Mouse (Mus musculus): Measurements from ENCODE around the gene Spty2d1.
"Not testable (repeated sequence)": the region's sequence is repeated elsewhere in the genome, so short reads cannot be mapped to it uniquely, and the experiment has no call there.

Gene Spty2d1

DNA sequence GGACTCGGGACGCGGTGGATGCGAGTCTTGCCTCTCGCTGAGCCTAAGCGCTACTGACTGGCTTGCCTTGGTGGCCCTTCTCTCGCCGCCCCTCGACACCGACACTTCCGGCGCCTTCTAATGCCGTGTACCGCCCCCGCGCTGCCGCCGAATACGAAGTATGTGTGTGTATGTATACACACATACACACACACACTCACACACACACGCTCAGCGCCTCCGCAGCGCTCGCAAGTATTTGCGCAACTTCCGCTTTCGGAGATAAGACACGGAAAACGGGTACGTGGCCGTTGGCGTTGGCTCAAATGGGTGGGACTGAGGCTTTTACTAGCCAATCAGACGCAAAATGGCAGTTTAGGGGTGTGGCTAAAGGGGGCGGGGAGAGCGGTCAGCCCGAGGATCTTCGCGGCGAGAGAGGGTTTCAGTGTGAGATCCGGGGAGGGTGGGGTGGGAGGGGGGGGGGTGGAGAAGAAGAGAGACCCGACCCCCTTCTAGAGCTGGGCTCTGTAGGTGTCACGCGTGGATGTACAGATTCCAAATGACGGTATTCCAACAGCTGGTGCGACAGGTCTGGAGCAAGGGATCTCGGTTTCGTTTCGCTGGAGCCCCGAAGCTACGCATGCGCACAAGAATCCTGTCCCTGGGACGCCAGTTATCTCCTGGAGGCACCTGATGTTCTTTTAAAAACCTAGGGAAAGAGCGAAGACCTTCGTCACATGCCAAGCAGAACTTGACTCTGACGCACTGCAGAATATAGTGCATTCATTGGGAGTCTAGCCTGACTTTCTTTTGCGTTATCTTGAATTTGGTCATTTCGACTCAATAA is at the start of gene Spty2d1:
TSS of gene Spty2d1 (minus strand) at position 244 of the 826 bp plus-strand sequence.
- DNase-seq (ENCODE audit: low spot score): peak; percentile 98

DNA sequence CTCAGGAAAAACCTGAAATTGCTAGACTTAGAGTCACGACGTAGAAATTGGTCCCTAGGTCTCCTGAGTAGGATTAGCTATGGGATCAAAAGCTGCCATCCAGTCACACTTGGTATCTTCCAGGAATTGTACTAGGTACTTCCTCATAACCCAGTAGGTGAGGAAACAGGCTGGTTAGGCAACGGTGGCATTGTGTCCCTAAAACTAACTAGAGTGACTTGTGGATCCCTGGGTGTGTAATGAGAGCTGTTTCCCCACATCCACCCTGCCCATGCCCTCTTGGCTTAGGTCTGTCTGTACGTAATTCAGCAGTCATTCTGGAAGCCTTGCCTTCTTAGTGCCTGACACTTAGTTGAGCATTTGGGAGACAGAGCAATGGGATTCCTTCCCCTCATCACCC is 48.1 kb upstream of the Spty2d1 start:
- DNase-seq (ENCODE audit: low spot score): no peak

DNA sequence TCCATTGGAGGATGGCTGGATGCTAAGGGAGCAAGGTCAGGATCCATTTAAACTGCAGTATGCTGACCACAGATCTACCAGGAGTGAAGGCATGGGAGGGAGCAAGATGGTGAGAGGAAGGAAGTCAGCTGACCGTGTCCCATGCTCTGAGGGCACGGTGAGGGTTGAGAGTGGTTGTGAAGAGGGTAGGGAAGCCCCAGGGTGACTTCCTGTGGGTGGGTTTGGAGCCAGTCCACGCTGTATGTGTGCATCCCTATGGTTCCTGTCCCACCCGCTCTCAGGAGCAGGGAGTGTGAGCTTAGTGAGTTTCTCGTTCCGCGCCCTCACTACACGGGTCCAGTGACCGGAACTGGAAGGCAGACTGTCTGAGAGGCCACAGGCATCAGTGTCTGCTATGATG is 47.5 kb upstream of the Spty2d1 start:
- no peak for DNase-seq (ENCODE audit: low spot score)

DNA sequence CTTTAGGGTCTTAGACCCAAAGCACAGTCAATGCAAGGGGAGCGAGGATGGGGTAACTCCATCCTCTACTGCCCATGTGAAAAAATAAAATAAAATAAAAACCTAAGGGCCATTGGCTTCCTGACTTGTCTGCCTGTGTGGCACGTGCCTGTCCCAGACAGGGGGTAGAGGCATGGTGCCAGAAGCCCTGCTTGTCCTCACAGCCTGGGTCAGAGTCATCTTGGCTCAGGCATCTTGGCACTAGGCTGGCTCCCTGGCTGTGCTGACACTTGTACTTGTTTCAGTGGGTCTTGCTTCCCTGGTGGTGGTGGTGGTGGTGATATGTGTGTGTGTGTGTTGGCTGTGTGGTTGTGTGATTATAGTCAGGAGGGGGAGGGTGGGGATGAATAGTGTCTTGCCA is 46.5 kb upstream of the Spty2d1 start:
- DNase-seq (ENCODE audit: low spot score): no peak

DNA sequence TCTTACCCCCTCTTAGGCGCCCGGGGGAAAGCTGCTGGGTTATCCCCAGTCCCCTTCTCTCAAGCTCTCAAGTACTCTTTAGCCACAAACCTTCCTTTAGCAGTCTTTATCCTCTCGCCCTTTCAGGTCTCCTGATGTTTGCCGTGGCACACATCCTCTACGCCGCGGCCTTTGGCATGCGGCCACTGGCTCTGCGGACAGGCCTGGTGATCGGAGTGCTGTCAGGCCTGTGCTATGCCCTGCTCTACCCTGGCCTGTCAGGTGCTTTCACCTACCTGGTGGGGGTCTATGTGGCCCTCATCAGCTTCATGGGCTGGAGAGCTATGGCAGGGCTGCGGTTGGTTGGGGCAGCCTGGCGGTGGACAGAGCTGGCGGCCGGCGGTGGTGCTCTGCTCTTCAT is 45.1 kb upstream of the Spty2d1 start:
- no peak for DNase-seq (ENCODE audit: low spot score)

DNA sequence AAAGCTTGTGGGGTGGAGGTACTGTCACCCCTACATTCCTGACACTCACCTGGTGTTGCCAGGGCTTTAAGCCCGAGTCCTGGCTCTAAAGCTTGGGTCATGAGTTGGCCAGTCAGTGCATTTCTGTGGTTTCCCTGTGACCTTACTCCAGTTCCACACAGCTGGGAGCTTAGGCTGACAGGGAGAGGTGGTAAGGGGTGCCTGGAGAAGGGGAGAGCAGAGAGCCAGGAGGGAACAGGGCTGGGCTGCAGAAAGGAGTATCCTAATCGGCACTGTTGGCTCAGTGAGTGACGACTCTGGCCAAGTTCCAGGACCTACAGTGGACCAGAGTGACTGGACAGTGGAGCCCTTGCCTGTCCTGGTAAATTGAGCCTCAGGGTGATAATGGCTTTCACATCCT is 44.1 kb upstream of the Spty2d1 start:
- DNase-seq (ENCODE audit: low spot score): no peak

DNA sequence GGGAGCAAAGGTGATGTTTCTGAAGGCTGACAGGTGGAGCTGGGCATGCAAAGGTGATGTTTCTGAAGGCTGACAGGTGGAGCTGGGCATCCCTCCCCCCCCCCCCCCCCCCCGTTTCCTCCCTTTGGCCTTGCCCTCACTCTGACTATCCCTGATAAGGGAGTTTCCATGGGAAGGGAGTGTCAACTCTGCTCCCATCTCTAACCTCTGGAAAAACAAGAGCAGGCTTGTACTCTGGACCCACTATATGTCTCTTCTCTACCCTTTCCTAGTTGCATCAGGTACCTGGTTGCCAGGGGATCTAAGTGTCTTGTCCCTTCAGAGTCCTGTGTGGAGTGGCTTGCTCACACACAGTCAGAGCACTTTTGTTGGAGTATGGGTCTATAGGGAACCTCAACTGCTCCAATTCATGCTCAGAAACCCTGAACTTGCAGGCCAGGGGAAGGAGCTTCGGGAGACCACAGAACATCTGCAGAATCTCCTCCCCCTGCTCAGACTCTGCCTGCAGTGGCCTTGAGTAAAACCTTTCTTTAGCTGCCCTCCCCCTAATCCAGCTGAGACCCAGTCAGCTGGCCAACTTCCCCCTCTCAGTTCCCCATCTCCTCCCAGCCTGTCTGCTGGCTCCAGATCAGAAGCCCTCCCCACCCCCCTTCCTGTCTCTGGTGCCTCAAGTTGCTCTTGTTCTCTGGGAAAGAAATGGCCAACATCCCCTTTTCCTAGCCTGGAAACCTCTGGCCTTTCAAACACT is 43.4 kb upstream of the Spty2d1 start:
- DNase-seq (ENCODE audit: low spot score): peak; percentile 51

DNA sequence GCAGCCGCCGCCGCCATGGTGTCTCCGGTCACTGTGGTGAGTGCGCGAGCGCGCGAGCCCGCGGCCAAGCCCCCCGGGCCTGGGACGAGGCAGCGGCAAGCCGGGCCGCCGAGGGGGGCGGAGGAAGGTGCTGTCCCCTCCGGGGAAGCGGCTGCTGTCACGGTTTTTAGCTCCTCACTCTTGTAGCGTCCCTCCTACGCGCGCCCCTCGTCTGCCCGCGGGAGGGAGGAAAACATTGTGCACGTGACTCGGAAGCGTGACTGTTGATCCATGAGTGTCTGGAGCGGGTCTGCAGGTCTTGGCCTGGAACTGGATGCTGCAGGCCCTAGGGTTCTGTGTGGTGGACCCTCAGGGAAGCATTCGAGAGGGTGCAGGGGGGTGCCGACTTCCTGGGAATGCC is 42.6 kb upstream of the Spty2d1 start:
- peak; percentile 73 for DNase-seq (ENCODE audit: low spot score)

DNA sequence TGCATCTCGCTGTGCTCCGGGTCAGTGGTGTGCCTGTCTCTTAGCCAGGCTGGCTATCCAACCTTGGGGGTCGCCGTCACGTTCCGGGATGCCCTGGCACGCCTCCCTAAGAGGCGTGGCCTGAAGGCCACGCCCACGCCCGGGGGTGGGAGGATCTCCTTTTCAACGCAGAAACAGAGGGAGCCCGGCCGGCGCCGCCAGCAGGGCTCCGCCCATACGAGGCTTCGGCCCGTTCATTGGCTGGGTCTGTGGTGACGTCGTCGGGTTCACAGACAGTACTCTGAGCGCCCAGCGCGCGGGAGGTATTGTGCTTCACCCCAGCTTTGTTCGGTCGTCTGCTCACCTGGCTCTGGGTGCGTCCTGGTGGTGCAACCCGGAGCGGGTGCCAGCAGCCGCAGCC is 42.2 kb upstream of the Spty2d1 start, which contains the start of gene Tmem86a:
TSS of gene Tmem86a (plus strand) at position 236 of the 400 bp plus-strand sequence.
- DNase-seq (ENCODE audit: low spot score): peak; percentile 96

DNA sequence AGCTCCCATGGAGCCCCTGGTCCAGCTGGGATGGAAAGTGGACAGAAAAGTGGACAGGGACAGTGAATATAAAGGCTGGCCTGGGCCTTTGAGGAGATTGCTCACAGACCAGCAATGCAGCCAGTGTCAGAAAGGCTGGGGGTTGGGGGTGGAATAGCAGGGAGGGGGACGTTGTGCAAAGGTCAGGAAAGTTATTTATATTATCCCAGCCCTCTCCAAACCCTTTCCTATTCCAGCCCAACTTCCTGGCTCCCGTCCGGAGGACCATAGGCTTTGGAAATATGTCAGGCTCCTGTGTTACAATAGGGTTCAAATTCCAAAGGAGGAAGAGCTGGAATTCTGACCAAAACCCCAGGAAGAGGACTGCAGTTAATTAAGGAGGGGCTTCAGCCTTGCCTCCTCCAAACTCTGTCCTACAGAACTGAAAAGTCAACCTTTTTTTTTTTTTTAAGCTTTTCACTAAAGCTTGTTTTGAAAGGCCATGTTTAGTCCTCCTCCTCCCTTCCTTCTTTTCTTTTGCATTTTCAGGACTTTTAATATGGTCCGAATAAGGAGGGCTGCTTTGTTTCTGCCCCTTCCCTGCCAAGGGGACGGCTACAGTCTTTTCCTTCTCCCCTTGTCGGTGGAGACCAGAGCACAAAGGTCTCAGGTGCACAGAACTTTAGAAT is 34.7 kb upstream of the Spty2d1 start:
- no peak for DNase-seq (ENCODE audit: low spot score)

DNA sequence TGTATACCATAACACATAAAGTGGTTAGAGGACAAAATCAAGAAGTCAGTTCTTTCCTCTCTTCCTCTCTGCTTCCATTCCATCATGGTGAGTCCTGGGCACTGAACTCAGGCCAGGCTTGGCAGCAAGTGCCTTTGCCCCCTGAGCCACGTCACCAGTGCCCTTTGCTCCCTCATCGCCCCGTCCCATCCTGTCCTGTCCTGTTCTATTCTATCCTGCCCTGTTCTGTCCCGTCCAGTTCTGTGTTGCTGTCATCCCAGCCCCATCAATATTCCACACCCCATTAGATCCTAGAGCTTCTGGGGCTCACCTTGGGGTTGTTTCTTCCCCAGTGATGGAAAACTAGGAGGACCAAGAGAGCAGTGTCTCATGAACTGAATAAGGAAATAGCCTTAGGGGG is 33.9 kb upstream of the Spty2d1 start:
- no peak for DNase-seq (ENCODE audit: low spot score)

DNA sequence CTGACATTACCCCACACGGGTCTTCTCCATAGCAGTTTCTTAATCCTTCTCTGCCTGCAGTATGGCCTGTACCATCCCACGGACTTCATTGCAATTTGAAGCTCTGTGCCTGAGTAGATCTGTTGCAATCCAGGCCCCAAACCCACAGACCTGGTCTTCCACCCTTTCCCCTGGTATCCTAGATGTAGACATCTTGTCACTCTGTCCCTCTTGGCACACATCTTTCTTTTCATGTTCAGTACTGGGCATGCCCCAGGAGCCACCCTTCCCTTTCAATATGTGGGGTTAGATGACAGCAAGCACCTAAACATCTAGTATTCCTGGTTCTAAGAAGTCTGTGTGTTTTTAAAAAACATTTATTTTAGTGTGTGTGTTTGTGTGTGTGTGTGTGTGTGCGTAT is 33.5 kb upstream of the Spty2d1 start:
- DNase-seq (ENCODE audit: low spot score): no peak

DNA sequence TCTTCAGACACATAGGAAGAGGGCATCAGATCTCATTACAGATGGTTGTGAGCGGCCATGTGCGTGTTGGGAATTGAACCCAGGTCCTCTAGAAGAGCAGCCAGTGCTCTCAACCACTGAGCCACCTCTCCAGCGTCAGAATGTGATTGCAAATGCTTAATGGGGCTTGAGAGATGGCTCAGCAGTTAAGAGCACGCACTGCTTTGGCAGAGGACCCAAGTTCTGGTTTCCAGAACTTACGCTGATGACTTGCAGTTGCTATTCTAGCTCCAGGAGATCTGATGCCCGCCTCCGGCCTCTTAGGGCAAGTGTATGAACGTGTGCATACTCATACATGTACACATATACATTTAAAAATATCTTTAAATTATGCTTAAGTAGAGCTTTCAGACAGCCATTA is 27.2 kb upstream of the Spty2d1 start:
- DNase-seq (ENCODE audit: low spot score): no peak

DNA sequence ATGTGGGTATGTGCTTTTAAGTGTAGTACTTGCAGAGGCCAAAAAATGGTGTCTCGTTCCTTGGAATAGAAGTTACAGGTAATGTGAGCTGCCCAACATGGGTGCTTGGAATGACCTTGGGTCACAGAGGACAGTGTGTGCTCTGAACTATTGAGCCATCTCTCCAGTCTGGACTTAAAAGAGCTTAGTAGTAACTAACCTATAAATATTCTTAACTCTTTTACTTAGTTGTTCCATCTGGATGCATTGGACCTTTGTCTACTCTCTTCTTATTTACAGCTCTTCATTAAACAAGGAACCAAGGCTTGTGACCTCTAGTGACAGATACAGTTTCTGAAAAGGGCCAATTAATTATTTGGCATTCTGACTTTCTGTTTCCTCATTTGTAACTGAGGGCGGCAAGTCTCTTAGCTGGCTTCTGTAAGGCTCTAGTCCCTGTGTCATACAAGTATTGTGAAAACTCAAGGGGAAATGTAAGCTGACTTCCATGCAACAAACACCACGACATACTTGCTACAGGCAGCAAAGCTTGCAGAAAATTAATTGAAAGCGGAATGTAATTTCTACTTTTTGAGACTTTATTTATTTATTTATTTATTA is 26.7 kb upstream of the Spty2d1 start:
- DNase-seq (ENCODE audit: low spot score): no peak

DNA sequence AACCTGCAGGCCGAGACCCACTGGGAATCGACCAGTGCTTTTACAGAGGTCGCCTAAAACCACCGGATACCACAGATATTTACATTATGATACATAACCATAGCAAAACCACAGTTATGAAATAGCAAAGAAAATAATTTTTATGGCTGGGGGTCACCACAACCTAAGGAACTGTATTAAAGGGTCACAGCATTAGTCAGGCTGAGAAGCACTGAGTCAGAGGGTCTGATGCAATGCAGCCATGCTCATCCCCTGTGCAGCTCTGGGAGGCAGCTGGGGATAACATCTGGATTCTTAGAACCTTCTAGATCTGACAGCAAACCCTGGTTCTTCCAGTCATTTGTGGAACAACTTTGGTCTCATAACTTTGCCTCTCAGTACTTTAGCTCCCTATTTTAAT is 23.2 kb upstream of the Spty2d1 start:
- DNase-seq (ENCODE audit: low spot score): no peak

DNA sequence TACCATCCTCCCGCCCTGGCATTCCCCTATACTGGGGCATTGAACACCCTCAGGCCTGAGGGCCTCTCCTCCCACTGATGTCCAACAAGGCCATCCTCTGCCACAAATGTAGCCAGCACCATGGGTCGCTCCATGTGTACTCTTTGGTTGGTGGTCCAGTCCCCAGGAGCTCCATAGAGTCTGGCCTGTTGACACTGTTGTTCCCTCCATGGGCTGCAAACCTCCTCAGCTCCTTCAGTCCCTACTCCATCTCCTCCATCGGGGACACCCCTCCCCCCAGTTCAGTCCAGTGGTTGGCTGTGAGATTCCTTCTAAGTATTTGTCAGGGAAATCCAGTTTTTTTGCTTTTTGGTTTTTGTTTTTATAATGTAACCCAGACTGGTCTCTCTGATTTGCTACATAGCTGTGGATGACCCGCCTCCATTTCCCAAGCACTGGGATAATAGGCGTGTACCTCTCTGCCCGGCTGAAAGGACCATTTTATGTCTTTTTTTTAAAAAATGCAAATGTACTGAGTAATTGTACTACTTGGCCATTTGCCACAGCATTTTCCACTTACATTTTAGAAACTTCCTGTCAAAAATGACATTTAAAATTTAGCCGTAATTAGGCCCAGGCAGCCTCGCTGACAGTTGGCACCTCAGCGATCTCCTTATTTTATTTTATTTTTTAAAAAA is 22.4 kb upstream of the Spty2d1 start:
- DNase-seq (ENCODE audit: low spot score): no peak

DNA sequence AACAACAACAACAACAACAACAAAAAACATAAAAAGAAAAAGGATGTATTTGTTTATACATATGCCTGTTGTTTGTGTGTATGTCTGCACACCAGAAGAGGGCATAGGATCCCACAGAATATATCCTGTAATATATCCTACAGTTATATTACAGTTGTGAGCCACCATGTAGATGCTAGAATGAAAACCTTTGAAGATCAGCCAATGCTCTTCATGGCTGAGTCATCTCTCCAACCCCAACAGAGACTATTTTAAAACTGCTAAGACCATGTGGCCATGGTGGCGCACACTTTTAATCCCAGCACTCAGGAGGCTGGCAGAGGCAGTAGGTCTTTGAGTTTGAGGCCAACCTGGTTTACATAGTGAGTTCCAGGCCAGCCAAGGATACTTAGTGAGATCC is 19.3 kb upstream of the Spty2d1 start:
- no peak for DNase-seq (ENCODE audit: low spot score)

DNA sequence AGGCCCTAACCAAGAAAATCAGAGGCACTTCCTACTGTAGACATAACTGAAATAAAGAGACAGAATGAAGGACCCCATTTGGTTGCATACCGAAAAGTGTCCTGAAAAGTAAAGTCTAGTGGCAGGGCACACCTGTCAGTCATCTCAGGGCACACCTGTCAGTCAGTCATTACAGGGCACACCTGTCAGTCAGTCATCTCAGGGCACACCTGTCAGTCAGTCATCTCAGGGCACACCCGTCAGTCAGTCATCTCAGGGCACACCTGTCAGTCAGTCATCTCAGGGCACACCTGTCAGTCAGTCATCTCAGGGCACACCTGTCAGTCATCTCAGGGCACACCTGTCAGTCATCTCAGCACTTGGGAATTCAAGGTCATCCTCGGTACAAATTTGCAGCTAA is 18.7 kb upstream of the Spty2d1 start:
- not testable (repeated sequence) for DNase-seq (ENCODE audit: low spot score)

DNA sequence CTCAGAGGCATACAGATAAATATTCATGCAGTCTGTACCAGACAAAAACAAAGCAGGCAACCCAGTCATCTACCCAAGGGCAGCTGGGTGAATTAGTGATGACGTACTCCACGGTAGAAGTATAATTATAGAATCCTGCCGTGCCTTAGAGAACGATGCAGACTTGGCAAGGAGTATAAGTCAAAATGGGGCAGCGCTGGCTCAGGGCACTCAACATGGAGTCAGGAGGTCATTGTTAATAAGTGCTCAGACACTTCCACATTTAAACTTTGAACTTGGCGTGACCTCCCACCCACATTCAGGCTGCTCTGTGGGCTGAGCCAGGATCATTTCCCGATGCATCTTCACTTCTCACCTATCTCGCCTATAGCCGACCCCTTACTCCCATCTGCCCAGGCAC is 17.2 kb upstream of the Spty2d1 start:
- no peak for DNase-seq (ENCODE audit: low spot score)

DNA sequence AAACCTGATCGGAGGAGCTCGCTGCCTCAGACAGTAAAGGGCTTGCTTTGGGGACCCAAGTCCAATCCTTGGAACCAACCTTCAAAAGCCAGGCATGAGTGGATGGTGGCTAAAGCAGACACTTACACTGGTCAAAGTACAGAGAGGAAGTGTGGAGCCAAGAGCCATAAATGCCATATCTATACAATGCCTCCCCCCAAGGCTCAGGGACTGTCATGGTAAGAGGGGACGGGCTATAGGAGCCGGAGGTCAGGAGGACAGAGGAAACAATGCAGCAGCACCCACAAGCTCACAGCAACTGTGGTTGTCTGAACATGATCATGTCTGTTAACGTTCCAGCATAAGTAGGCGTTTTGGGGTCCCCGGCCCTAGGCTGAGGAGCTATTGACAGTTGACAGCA is 16.2 kb upstream of the Spty2d1 start:
- DNase-seq (ENCODE audit: low spot score): no peak

DNA sequence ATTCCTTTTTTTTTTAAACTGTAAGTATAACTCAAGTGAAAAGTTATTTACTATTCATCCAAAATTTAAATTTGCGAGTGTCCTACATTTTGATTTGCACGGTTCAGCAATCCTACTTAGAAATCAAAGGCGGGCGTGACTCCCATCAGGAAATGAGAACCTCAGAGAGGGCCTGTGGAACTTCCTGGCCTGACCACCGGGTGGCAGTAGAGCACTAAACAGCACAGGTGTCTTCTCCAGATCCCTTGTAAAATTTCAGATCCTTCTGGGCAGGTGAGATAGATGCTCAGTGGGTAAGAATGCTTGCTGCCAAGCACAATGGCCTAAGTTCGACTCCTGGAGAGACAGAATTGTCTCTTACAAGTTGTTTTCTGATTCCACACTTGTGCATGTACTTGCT is 15.3 kb upstream of the Spty2d1 start:
- peak; percentile 65 for DNase-seq (ENCODE audit: low spot score)

DNA sequence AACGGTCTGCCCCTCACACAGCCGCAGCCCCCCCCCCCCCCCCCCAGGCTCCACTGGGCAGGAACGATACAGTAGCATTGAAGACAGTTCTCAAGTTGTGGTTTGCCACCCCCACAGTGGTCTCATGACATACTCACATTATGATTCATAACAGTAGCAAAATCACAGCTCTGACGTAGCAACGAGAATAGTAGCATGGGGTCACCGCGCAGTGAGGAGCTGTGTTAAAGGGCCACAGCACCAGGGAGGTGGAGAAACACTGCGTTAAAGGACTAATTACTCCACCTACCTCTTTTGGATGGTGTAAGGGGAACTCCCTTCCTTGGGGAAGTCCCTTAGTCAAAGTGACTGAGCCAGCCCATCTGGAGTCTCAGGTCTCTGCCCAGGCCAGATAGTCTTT is 14.3 kb upstream of the Spty2d1 start:
- no peak for DNase-seq (ENCODE audit: low spot score)

All from left cerebral cortex, adult 11 months (tissue).